Mouse (Mus musculus) layer of hippocampus, adult 2 months (tissue): Measurements from ENCODE around the gene Naga. TPM values are rescaled to one million over a fixed set of nuclear protein-coding genes. Genes with fewer than 3 reads are reported as not detected.

Experiments
- DNase-seq, 2 experiments: peaks; one replicate each; pipeline ENCODE4 v3.0.0; 2022; ENCODE audit warnings: low spot score in 2 of 2
- H3K27ac ChIP-seq: fragments of 200-600 bp; 2 replicates; pipeline ENCODE4 v1.8.1; 2022
- H3K4me3 ChIP-seq: fragments of 200-600 bp; 2 replicates; pipeline ENCODE4 v1.8.1; 2022; ENCODE audit warnings: mild to moderate bottlenecking
- CTCF ChIP-seq: fragments of 200-600 bp; conservative IDR thresholded peaks from 2 replicates; pipeline ENCODE4 v1.8.1; 2022; ENCODE audit warnings: antibody characterized with exemption, mild to moderate bottlenecking, moderate library complexity
- long read RNA-seq, 2 experiments: library from polyadenylated mRNA; stranded (forward); transcript quantifications; one replicate each; pipeline ENCODE4 v2.0.0; 2021; ENCODE audit warnings: borderline mapping rate in 2 of 2
- total RNA-seq, 2 experiments: library from RNA; stranded (reverse); gene quantifications; 2 replicates each; pipeline ENCODE4 v1.2.3; 2021

Gene Naga
- 10 to 100 TPM; 37.6 to 40.9 TPM for total RNA-seq
- long read RNA-seq, experiment 1, transcript Naga-201 (10 exons, 1,913 nt): major isoform, 14 of 24 reads
- long read RNA-seq, experiment 1, partial matches to known transcripts: 2 of 24 reads
- long read RNA-seq, experiment 1, other reads (novel, unspliced or antisense): 7 of 24 reads
- long read RNA-seq, experiment 2, transcript Naga-201 (10 exons, 1,913 nt): major isoform, 9 of 20 reads
- long read RNA-seq, experiment 2, partial matches to known transcripts: 3 of 20 reads
- long read RNA-seq, experiment 2, other reads (novel, unspliced or antisense): 8 of 20 reads

DNA sequence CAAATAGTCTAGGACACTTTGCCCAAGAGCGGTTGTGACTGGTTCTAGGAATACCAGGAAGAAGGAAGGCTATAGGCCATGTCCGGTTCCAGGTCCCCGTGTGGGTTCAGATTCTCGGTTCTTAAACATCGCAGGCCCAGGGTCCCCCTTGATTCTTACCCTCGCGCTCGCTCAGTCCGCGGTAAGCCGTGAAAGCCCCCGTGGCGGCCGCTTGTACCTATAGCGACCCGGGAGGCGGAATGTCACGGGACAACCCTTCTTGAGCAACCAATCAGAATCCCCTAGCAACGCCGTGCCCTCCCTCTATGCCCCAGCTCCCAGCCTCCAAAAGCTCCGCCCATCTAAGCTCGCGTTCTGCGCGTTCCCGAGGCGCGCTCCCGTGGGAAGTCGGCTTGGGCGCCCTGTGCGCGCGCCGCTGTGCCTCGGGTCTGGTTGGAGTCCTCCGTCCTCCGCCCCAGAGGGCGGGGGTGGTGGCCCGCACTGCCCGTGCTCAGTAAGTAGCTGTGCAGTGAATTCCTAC lies at the start of gene Naga, which contains the start of the genes Pheta2 and Smdt1:
TSS of gene Naga (minus strand) at position 333 of the 520 bp plus-strand sequence.
TSS of gene Pheta2 (plus strand) at position 350 of the 520 bp plus-strand sequence.
TSS of gene Smdt1 (plus strand) at position 367 of the 520 bp plus-strand sequence.
- Histone ChIP-seq H3K4me3 (peak within 1 kb of the TSS; percentile 94), H3K27ac (peak within 1 kb of the TSS; percentile 79)
- TF ChIP-seq CTCF: peak; percentile 29
- DNase-seq: peak; percentile 94 to 96

DNA sequence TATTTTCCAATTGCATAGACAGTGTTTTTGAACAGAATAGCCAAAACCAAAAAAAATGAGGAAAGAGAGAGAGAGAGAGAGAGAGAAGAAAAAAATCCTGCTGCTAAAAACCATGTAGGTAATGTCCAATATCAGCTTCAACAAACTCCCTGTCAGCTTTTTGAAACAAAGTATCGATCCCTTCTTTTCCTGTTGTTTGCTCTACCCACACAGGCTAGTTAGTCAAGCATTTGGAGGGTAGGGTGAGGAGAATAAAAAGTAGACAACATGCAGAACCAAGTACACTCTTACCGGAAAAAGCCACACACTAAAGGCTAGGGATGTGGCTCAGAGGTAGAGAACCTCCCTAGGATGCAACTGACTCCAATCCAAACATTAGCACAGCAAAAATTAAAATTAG lies 47.0 kb upstream of the Naga start:
- H3K4me3 ChIP-seq: no peak overlapping the region
- TF ChIP-seq CTCF: no peak
- DNase-seq: no peak

GRCm38 (mm10) chr15:82382441-82382840 lies 43.7 kb upstream of the Naga start:
- Histone ChIP-seq H3K27ac (peak overlapping the region; percentile 83; the same call in 1 of the 2 replicates), H3K4me3 (no peak overlapping the region)
- TF ChIP-seq CTCF: no peak
- DNase-seq: no peak

More for the DNA sequence above, 47.0 kb upstream of the Naga start:
- H3K27ac ChIP-seq: no peak overlapping the region

- peak overlapping the region; percentile 50 for H3K4me3 ChIP-seq
- peak overlapping the region; percentile 83 for H3K27ac ChIP-seq
- DNase-seq: no peak
- no peak for TF ChIP-seq CTCF
Measured at GRCm38 (mm10) chr15:82380714-82381062, 42.0 kb upstream of the Naga start.

DNA sequence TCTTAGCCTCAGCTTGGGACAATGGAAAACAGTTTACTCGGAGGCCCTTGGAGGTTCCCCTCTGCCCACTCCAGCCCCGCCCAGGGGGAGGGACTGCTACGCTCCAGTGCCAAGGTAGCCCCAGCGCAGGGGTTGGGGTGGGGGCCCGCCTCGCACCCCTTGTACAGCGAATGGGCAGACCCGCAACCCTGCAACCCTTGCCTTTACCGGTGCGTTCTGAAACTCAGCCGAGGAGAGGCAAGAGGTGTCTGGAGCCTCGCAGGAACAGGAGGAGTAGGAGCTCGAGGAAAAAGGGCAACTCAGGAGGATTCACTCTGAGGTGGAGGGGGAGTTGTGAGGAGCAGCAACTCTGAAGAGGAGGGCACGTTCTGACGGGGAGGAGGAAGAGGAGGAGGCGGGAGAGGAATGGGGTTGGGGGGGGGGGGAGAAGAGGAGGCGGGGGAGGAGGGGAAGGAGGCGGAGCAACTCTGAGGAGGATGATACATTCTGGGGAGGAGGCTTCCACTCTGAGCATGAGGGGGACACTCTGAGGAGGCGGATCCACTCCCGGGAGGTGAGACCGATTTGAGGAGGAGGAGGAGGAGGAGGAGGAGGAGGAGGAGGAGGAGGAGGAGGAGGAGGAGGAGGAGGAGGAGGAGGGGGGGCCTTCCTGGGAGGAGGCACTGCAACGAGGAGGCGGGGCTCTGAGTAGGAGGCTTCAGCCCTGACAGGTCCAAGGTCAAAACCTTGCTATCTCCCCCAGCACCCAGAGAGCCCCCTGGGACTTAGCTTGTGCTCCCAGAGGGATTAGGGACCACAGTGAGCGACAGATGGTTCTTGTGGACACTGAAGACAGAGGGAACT lies 41.4 kb upstream of the Naga start, which contains the start of gene Cyp2d22:
TSS of gene Cyp2d22 (minus strand) at position 390 of the 843 bp plus-strand sequence.
- no peak for TF ChIP-seq CTCF
- peak in 1 of 2 experiments; percentile 31 for DNase-seq
- Histone ChIP-seq H3K4me3 (peak within 1 kb of the TSS; percentile 58), H3K27ac (peak within 1 kb of the TSS; percentile 92)

GRCm38 (mm10) chr15:82379511-82379870 lies 40.8 kb upstream of the Naga start:
- no peak for DNase-seq
- Histone ChIP-seq H3K4me3 (peak overlapping the region; percentile 58), H3K27ac (peak overlapping the region; percentile 92)
- TF ChIP-seq CTCF: no peak

DNA sequence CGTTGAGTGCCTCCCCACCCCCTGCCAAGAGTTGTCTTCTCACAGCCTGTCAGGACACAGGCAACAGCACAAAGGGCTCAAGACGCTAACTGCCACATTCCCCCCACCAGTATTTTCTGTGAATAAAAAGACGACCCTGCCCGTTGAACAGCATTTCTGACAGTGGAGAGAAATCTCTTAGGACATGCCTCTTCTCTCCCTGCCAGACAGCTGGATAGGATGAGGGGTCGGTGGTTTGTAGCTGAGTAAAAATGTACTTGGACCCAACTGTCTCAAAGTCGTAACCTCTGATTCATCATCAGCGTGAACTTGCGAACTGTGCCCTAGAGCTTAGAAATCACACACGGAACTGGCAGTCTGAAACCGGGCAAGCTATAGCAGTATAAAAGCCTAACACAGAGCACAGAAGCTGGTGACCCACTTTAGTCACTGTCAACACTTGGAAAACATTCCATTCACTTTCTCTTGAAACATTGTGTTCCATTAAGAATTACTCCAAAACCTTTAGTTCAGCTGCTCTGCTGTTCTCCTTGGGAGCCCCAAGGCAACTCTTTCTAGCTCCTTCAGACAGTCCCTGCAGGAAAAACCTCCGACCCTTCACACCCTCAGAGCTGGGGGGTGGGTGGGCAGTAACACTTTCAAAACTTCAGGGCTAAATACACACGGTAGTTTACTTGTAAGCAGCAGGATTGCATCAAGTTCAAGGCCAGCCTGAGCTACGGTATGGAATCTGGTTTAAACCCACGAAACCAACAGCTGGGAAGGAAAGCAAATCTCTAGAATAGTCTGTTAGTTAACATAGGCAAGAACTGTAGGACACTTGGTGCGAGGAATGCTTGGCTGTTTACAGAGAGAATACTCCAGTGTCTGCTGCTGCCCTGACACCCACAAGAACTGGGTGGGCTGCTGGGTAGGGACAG lies 39.8 kb upstream of the Naga start:
- peak overlapping the region; percentile 58 for H3K4me3 ChIP-seq
- no peak for DNase-seq
- no peak for TF ChIP-seq CTCF
- H3K27ac ChIP-seq: peak overlapping the region; percentile 92

GRCm38 (mm10) chr15:82377701-82378100 lies 39.0 kb upstream of the Naga start:
- no peak for DNase-seq
- H3K27ac ChIP-seq: peak overlapping the region; percentile 92
- no peak overlapping the region; the same call in 1 of the 2 replicates for H3K4me3 ChIP-seq
- TF ChIP-seq CTCF: no peak

- peak overlapping the region; percentile 92 for H3K27ac ChIP-seq
- H3K4me3 ChIP-seq: no peak overlapping the region; the same call in 1 of the 2 replicates
- DNase-seq: peak; percentile 59 to 78
- TF ChIP-seq CTCF: no peak
Measured at GRCm38 (mm10) chr15:82376393-82377138, 37.8 kb upstream of the Naga start.

- DNase-seq: no peak
- TF ChIP-seq CTCF: no peak
- Histone ChIP-seq H3K27ac (peak overlapping the region; percentile 92), H3K4me3 (no peak overlapping the region; the same call in 1 of the 2 replicates)
Measured at GRCm38 (mm10) chr15:82375855-82376254, 37.1 kb upstream of the Naga start.

- no peak for TF ChIP-seq CTCF
- H3K27ac ChIP-seq: no peak overlapping the region
- no peak overlapping the region for H3K4me3 ChIP-seq
- no peak for DNase-seq
Measured at GRCm38 (mm10) chr15:82374437-82374836, 35.7 kb upstream of the Naga start.
